Mouse (Mus musculus) layer of hippocampus, adult 11-12 months (tissue): ENCODE data around the gene Lrrc52.

Source experiments
- DNase-seq: peaks from one replicate; pipeline ENCODE4 v3.0.0; 2022; ENCODE audit warnings: low spot score

The Lrrc52 gene

GRCm38 (mm10) chr1:167466765-167467426, at the start of gene Lrrc52:
Gene Lrrc52, minus strand, starts transcription at chr1:167466780.
- DNase-seq = peak; percentile 23

GRCm38 (mm10) chr1:167511621-167512020, 45.0 kb upstream of the Lrrc52 start:
- DNase-seq = no peak

GRCm38 (mm10) chr1:167506048-167506447, 39.5 kb upstream of the Lrrc52 start:
- DNase-seq = no peak

- no peak for DNase-seq
These were observed 38.8 kb upstream of the Lrrc52 start for GRCm38 (mm10) chr1:167505427-167505826.

GRCm38 (mm10) chr1:167499097-167499850, 32.7 kb upstream of the Lrrc52 start:
- DNase-seq = no peak

- no peak for DNase-seq
These were observed 31.4 kb upstream of the Lrrc52 start for GRCm38 (mm10) chr1:167497991-167498390.

- no peak for DNase-seq
These were observed 31.0 kb upstream of the Lrrc52 start for GRCm38 (mm10) chr1:167497560-167497959.

- DNase-seq = no peak
These were observed 24.9 kb upstream of the Lrrc52 start for GRCm38 (mm10) chr1:167491501-167491900.

GRCm38 (mm10) chr1:167487933-167488332, 21.4 kb upstream of the Lrrc52 start:
- no peak for DNase-seq

- DNase-seq = no peak
These were observed 20.5 kb upstream of the Lrrc52 start for GRCm38 (mm10) chr1:167486959-167487680.

- no peak for DNase-seq
These were observed 16.3 kb upstream of the Lrrc52 start for GRCm38 (mm10) chr1:167482863-167483262.

- DNase-seq = peak; percentile 12
These were observed 7.0 kb upstream of the Lrrc52 start for GRCm38 (mm10) chr1:167473585-167473984.

GRCm38 (mm10) chr1:167467916-167468315, 1.3 kb upstream of the Lrrc52 start:
- no peak for DNase-seq

- DNase-seq = no peak
These were observed 9.3 kb downstream of the Lrrc52 start for GRCm38 (mm10) chr1:167457311-167457710.

GRCm38 (mm10) chr1:167453048-167453447, 13.5 kb downstream of the Lrrc52 start:
- no peak for DNase-seq

- no peak for DNase-seq
These were observed 14.1 kb downstream of the Lrrc52 start for GRCm38 (mm10) chr1:167452456-167452855.

GRCm38 (mm10) chr1:167448598-167448997, 18.0 kb downstream of the Lrrc52 start:
- no peak for DNase-seq

GRCm38 (mm10) chr1:167448088-167448487, 18.5 kb downstream of the Lrrc52 start:
- DNase-seq = peak; percentile 13

GRCm38 (mm10) chr1:167446516-167446915, 20.1 kb downstream of the Lrrc52 start:
- no peak for DNase-seq

- DNase-seq = no peak
These were observed 21.4 kb downstream of the Lrrc52 start for GRCm38 (mm10) chr1:167445167-167445566.

- DNase-seq = no peak
These were observed 28.2 kb downstream of the Lrrc52 start for GRCm38 (mm10) chr1:167438231-167438885.

- no peak for DNase-seq
These were observed 29.5 kb downstream of the Lrrc52 start for GRCm38 (mm10) chr1:167437091-167437490.
